Comparison of ENCODE assay signal across 30 mouse cellular contexts in the genomic region with DNA sequence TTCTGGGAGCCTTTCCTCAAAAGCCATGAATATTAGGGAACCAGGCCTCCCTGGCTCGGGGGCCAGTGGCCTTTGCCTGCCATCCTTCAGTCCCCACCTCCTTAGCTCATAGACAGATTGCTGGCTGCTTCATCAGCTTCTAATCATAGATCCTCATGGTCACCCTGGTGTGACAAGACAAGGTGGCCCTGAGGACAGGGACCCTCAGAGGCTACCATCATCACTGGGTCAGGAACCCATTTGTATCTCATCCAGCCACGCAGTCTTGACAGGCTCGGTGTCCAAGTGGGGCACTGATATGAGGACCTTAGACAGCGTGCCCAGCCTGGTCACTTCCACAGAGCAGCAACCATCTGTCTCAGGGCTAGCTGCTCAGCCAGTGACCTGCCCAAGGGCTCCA. TPM values are rescaled to one million over a fixed set of nuclear protein-coding genes. Genes with fewer than 3 reads are reported as not detected.
DNase-seq lines count a peak whose midpoint lies in the region; ATAC-seq and TF ChIP-seq lines count a peak whose summit lies in the region.
"Had no signal": no experiment of that assay in that cellular context is flagged by ENCODE, and none has a peak within 500 bp of the region (broad histone marks: within the 10 kb centered on the region; RNA-seq: fewer than 3 reads in every experiment).

No protein-coding gene starts in this region.

- WGBS in heart, embryonic 10.5 days = 55% methylated on average over 4 of the region's 4 CpGs
- WGBS in intestine, embryonic 14.5 days = 80% methylated on average over 4 of the region's 4 CpGs
- 89% methylated on average over 4 of the region's 4 CpGs for WGBS in intestine, embryonic 15.5 days
- 48% methylated on average over 4 of the region's 4 CpGs for WGBS in heart, postnatal 0 days

- H3K9ac ChIP-seq in intestine, embryonic 14.5 days (ENCODE audit: low read length) = 0 out of 2 replicates have a peak overlapping the region, but pooled peaks have one; percentile 7
- H3K9ac ChIP-seq in intestine, embryonic 15.5 days = no peak overlapping the region
- no peak overlapping the region for H3K9ac ChIP-seq in heart, postnatal 0 days (replicated peaks; ENCODE audit: low read depth, low read length)
- H3K9ac ChIP-seq: embryonic facial prominence, embryonic 12.5 days; embryonic facial prominence, embryonic 15.5 days; forebrain, postnatal 0 days; hindbrain, embryonic 13.5 days had no signal

- H3K4me1 ChIP-seq in heart, embryonic 10.5 days = peaks cover 56% of the 10 kb centered on the region
- H3K4me1 ChIP-seq in intestine, embryonic 14.5 days (replicated peaks; ENCODE audit: control insufficient read depth, insufficient read depth, low read length) = no peaks in the 10 kb centered on the region
- H3K4me1 ChIP-seq in intestine, embryonic 15.5 days (replicated peaks) = no peaks in the 10 kb centered on the region
- peaks cover 45% of the 10 kb centered on the region for H3K4me1 ChIP-seq in heart, postnatal 0 days (ENCODE audit: control insufficient read depth, insufficient read depth)
- H3K4me1 ChIP-seq: embryonic facial prominence, embryonic 12.5 days had no signal

- no peak for TF ChIP-seq EP300 in heart, postnatal 0 days (IDR thresholded peaks at IDR 0.05; ENCODE audit: low read depth)

- no peak for TF ChIP-seq CTCF in heart, postnatal 0 days (IDR thresholded peaks at IDR 0.05; ENCODE audit: low read depth)

- DNase-seq in heart, adult 18-20 months = peak; percentile 55 to 70
- no peak for DNase-seq in heart, postnatal 4 days
- DNase-seq in heart, embryonic 10.5 days (ENCODE audit: low spot score) = no peak
- DNase-seq in heart, postnatal 36 days = no peak
- DNase-seq in intestine, embryonic 14.5 days (ENCODE audit: low spot score) = no peak
- DNase-seq in heart, postnatal 0 days (ENCODE audit: low spot score) = no peak
- DNase-seq in layer of hippocampus, adult 11-12 months (ENCODE audit: low spot score) = no peak
- DNase-seq: adrenal gland, adult 2 months; adrenal gland, postnatal 14 days; cerebellum, adult 11 months; cerebellum, adult 2 months; cerebellum, adult 9-11 months; cerebellum, postnatal 25 days; forebrain, postnatal 0 days; gastrocnemius, postnatal 36 days; kidney, adult 2 months had no signal

- H3K9me3 ChIP-seq in heart, embryonic 10.5 days = no peaks in the 10 kb centered on the region
- no peaks in the 10 kb centered on the region for H3K9me3 ChIP-seq in intestine, embryonic 14.5 days (ENCODE audit: control insufficient read depth, low read length)
- H3K9me3 ChIP-seq in intestine, embryonic 15.5 days = no peaks in the 10 kb centered on the region
- H3K9me3 ChIP-seq in heart, postnatal 0 days (replicated peaks; ENCODE audit: control insufficient read depth, low read length) = no peaks in the 10 kb centered on the region
- H3K9me3 ChIP-seq: embryonic facial prominence, embryonic 12.5 days; embryonic facial prominence, embryonic 15.5 days; hindbrain, embryonic 10.5 days; hindbrain, embryonic 13.5 days had no signal

- 0 out of 2 replicates have a peak, but pooled peaks cover 10% of the 10 kb centered on the region for H3K27me3 ChIP-seq in heart, embryonic 10.5 days (ENCODE audit: insufficient read depth, poor library complexity, severe bottlenecking)
- no peaks in the 10 kb centered on the region for H3K27me3 ChIP-seq in intestine, embryonic 14.5 days (replicated peaks; ENCODE audit: control insufficient read depth, insufficient read depth, low read length)
- peaks cover 5% of the 10 kb centered on the region for H3K27me3 ChIP-seq in intestine, embryonic 15.5 days (replicated peaks)
- no peaks in the 10 kb centered on the region for H3K27me3 ChIP-seq in heart, postnatal 0 days (ENCODE audit: control insufficient read depth, insufficient read depth, low read length)
- H3K27me3 ChIP-seq: embryonic facial prominence, embryonic 15.5 days had no signal

- H3K4me2 ChIP-seq in intestine, embryonic 14.5 days (ENCODE audit: low read length) = no peak overlapping the region
- no peak overlapping the region for H3K4me2 ChIP-seq in intestine, embryonic 15.5 days (replicated peaks)
- no peak overlapping the region for H3K4me2 ChIP-seq in heart, postnatal 0 days (ENCODE audit: low read depth, low read length)
- H3K4me2 ChIP-seq: embryonic facial prominence, embryonic 12.5 days; embryonic facial prominence, embryonic 15.5 days; hindbrain, embryonic 13.5 days had no signal

- no peak overlapping the region for H3K4me3 ChIP-seq in heart, embryonic 10.5 days
- H3K4me3 ChIP-seq in intestine, embryonic 14.5 days (ENCODE audit: low read depth, low read length) = no peak overlapping the region
- H3K4me3 ChIP-seq in intestine, embryonic 15.5 days (replicated peaks) = no peak overlapping the region
- H3K4me3 ChIP-seq in heart, postnatal 0 days (ENCODE audit: low read depth, low read length) = no peak overlapping the region
- H3K4me3 ChIP-seq: embryonic facial prominence, embryonic 12.5 days; embryonic facial prominence, embryonic 15.5 days; hindbrain, embryonic 10.5 days; hindbrain, embryonic 13.5 days had no signal

- intact Hi-C loops in heart, postnatal 36 days (cut with DNase I) = no loop called here

- peak overlapping the region; percentile 69; the same call in 1 of the 2 replicates for H3K27ac ChIP-seq in heart, embryonic 10.5 days
- no peak overlapping the region for H3K27ac ChIP-seq in intestine, embryonic 14.5 days (ENCODE audit: low read depth)
- no peak overlapping the region for H3K27ac ChIP-seq in intestine, embryonic 15.5 days
- H3K27ac ChIP-seq in heart, postnatal 0 days (ENCODE audit: low read depth) = peak overlapping the region; percentile 52; the same call in 1 of the 2 replicates
- H3K27ac ChIP-seq: embryonic facial prominence, embryonic 12.5 days; embryonic facial prominence, embryonic 15.5 days; hindbrain, embryonic 10.5 days; hindbrain, embryonic 13.5 days had no signal

- peaks cover 19% of the 10 kb centered on the region for H3K36me3 ChIP-seq in heart, embryonic 10.5 days
- H3K36me3 ChIP-seq in intestine, embryonic 14.5 days (ENCODE audit: control insufficient read depth, insufficient read depth, low read length) = no peaks in the 10 kb centered on the region
- no peaks in the 10 kb centered on the region for H3K36me3 ChIP-seq in intestine, embryonic 15.5 days
- H3K36me3 ChIP-seq in heart, postnatal 0 days (replicated peaks; ENCODE audit: control insufficient read depth, insufficient read depth, low read length) = peaks cover 33% of the 10 kb centered on the region
- H3K36me3 ChIP-seq: embryonic facial prominence, embryonic 12.5 days; embryonic facial prominence, embryonic 15.5 days; hindbrain, embryonic 10.5 days; hindbrain, embryonic 13.5 days had no signal

- ATAC-seq in intestine, embryonic 14.5 days (replicated peaks; ENCODE audit: low FRiP score, low TSS enrichment, low read depth) = no peak
- no peak for ATAC-seq in intestine, embryonic 15.5 days
- 0 out of 2 replicates have a peak, but pooled peaks have one; percentile 6 for ATAC-seq in heart, postnatal 0 days (ENCODE audit: insufficient read depth, low read depth)
- ATAC-seq: CD4-positive, CD25-positive, alpha-beta regulatory T cell, adult 4 months; forebrain, embryonic 14.5 days; forebrain, postnatal 0 days; hindbrain, embryonic 16.5 days; intestine, postnatal 0 days had no signal

RNA-seq across cellular contexts. Expression of gene Adprhl1, which starts 23.5 kb away (rescaled TPM):
- total RNA-seq in heart, adult 18-20 months (2021) = 100 to 1,000 TPM; 577 to 637 TPM
- total RNA-seq in heart, postnatal 4 days (2021) = 100 to 1,000 TPM; 376 to 389 TPM
- 49.3 and 117 TPM in 2 replicates for polyA plus RNA-seq in heart, embryonic 10.5 days (2016; fragmentation: Nextera tagmentation; extraction: Ambion mirVana)
- 100 to 1,000 TPM; 573 to 582 TPM for total RNA-seq in heart, postnatal 36 days (2021)
- polyA plus RNA-seq in intestine, embryonic 14.5 days (2014; fragmentation: Nextera tagmentation; extraction: Ambion mirVana) = 0.17 and 0.27 TPM in 2 replicates
- 0.24 and 0.43 TPM in 2 replicates for polyA plus RNA-seq in intestine, embryonic 15.5 days (2015; fragmentation: Nextera tagmentation; extraction: Ambion mirVana)
- total RNA-seq in heart, postnatal 0 days (2014; rRNA removed; ENCODE audit: low replicate concordance) = 252 and 255 TPM in 2 replicates
- 317 and 337 TPM in 2 replicates for polyA plus RNA-seq in heart, postnatal 0 days (2015; fragmentation: Nextera tagmentation; extraction: Ambion mirVana)
- total RNA-seq: common myeloid progenitor, adult 5-6 weeks; granulocyte monocyte progenitor cell, adult 5-6 weeks; MEL had no signal
- polyA plus RNA-seq: forebrain, embryonic 11.5 days; forebrain, embryonic 14.5 days; forebrain, postnatal 0 days; intestine, postnatal 0 days; kidney, embryonic 14.5 days had no signal

RNA-seq across cellular contexts. Expression of gene Grtp1, which starts 30.1 kb away (rescaled TPM):
- total RNA-seq in heart, adult 18-20 months (2021) = 1 to 10 TPM; 4.9 to 5.1 TPM
- 1 to 10 TPM; 6.1 TPM for total RNA-seq in heart, postnatal 4 days (2021)
- polyA plus RNA-seq in heart, embryonic 10.5 days (2016; fragmentation: Nextera tagmentation; extraction: Ambion mirVana) = 30.5 and 34.0 TPM in 2 replicates
- 1 to 10 TPM; 4.8 to 4.9 TPM for total RNA-seq in heart, postnatal 36 days (2021)
- 49.1 and 55.6 TPM in 2 replicates for polyA plus RNA-seq in intestine, embryonic 14.5 days (2014; fragmentation: Nextera tagmentation; extraction: Ambion mirVana)
- polyA plus RNA-seq in intestine, embryonic 15.5 days (2015; fragmentation: Nextera tagmentation; extraction: Ambion mirVana) = 51.6 and 56.3 TPM in 2 replicates
- 4.4 and 9.9 TPM in 2 replicates for total RNA-seq in heart, postnatal 0 days (2014; rRNA removed; ENCODE audit: low replicate concordance)
- polyA plus RNA-seq in heart, postnatal 0 days (2015; fragmentation: Nextera tagmentation; extraction: Ambion mirVana) = 10.0 and 11.9 TPM in 2 replicates
- total RNA-seq: granulocyte monocyte progenitor cell, adult 5-6 weeks had no signal

RNA-seq across cellular contexts. Expression of gene Dcun1d2, which starts 57.5 kb away (rescaled TPM):
- 10 to 100 TPM; 64.4 to 68.7 TPM for total RNA-seq in heart, adult 18-20 months (2021)
- total RNA-seq in heart, postnatal 4 days (2021) = 10 to 100 TPM; 27.8 to 29.5 TPM
- polyA plus RNA-seq in heart, embryonic 10.5 days (2016; fragmentation: Nextera tagmentation; extraction: Ambion mirVana) = 23.5 and 27.3 TPM in 2 replicates
- total RNA-seq in heart, postnatal 36 days (2021) = 10 to 100 TPM; 49.1 to 58.1 TPM
- polyA plus RNA-seq in intestine, embryonic 14.5 days (2014; fragmentation: Nextera tagmentation; extraction: Ambion mirVana) = 22.5 and 23.4 TPM in 2 replicates
- polyA plus RNA-seq in intestine, embryonic 15.5 days (2015; fragmentation: Nextera tagmentation; extraction: Ambion mirVana) = 16.9 and 19.0 TPM in 2 replicates
- total RNA-seq in heart, postnatal 0 days (2014; rRNA removed; ENCODE audit: low replicate concordance) = 31.8 and 37.7 TPM in 2 replicates
- 27.8 and 30.5 TPM in 2 replicates for polyA plus RNA-seq in heart, postnatal 0 days (2015; fragmentation: Nextera tagmentation; extraction: Ambion mirVana)

RNA-seq across cellular contexts. Expression of gene Tmco3, which starts 57.5 kb away (rescaled TPM):
- total RNA-seq in heart, adult 18-20 months (2021) = 10 to 100 TPM; 27.4 to 28.2 TPM
- total RNA-seq in heart, postnatal 4 days (2021) = 10 to 100 TPM; 21.7 to 21.9 TPM
- polyA plus RNA-seq in heart, embryonic 10.5 days (2016; fragmentation: Nextera tagmentation; extraction: Ambion mirVana) = 37.5 and 39.6 TPM in 2 replicates
- 10 to 100 TPM; 29.4 to 29.7 TPM for total RNA-seq in heart, postnatal 36 days (2021)
- polyA plus RNA-seq in intestine, embryonic 14.5 days (2014; fragmentation: Nextera tagmentation; extraction: Ambion mirVana) = 37.4 and 42.0 TPM in 2 replicates
- polyA plus RNA-seq in intestine, embryonic 15.5 days (2015; fragmentation: Nextera tagmentation; extraction: Ambion mirVana) = 30.7 TPM in 2 replicates
- total RNA-seq in heart, postnatal 0 days (2014; rRNA removed; ENCODE audit: low replicate concordance) = 9.0 and 10.8 TPM in 2 replicates
- polyA plus RNA-seq in heart, postnatal 0 days (2015; fragmentation: Nextera tagmentation; extraction: Ambion mirVana) = 16.7 and 18.3 TPM in 2 replicates

Comparison
In these comparisons a context has a peak if more than half of its experiments do, and no peak if none do; other contexts are left out.
1. DNase-seq: peak in heart, adult 18-20 months (2 of 2); none in heart, postnatal 4 days (single experiment), heart, embryonic 10.5 days (single experiment), heart, postnatal 36 days (0 of 2), intestine, embryonic 14.5 days (single experiment), heart, postnatal 0 days (single experiment) and layer of hippocampus, adult 11-12 months (single experiment).
2. H3K27ac ChIP-seq: peak in heart, embryonic 10.5 days (single experiment) and heart, postnatal 0 days (single experiment); none in intestine, embryonic 14.5 days (single experiment) and intestine, embryonic 15.5 days (single experiment).